Mouse (Mus musculus) erythroblast, embryonic 14.5 days (primary cell): ENCODE data around the gene Ptprd. TPM values are rescaled to one million over a fixed set of nuclear protein-coding genes. Genes with fewer than 3 reads are reported as not detected.

Experiments used
- H3K27me3 ChIP-seq: 2 replicates; pipeline ENCODE4 v1.6.1; 2012; ENCODE audit warnings: inconsistent platforms; ENCODE audit not compliant: control insufficient read depth
- H3K36me3 ChIP-seq: 2 replicates; pipeline ENCODE4 v1.6.1; 2012; ENCODE audit warnings: mild to moderate bottlenecking, inconsistent platforms; ENCODE audit not compliant: control insufficient read depth
- H3K4me1 ChIP-seq: 2 replicates; pipeline ENCODE4 v1.6.1; 2012; ENCODE audit warnings: inconsistent platforms; ENCODE audit not compliant: control insufficient read depth
- H3K4me3 ChIP-seq: replicated peaks from 2 replicates; pipeline ENCODE3; 2012; ENCODE audit warnings: moderate library complexity, mild to moderate bottlenecking, inconsistent platforms
- H3K9me3 ChIP-seq: 2 replicates; pipeline ENCODE4 v1.6.1; 2012; ENCODE audit warnings: low read length, inconsistent platforms, mixed read lengths; ENCODE audit not compliant: control insufficient read depth
- GATA1 ChIP-seq: IDR thresholded peaks from 2 replicates; pipeline ENCODE4 v1.6.1; 2012; ENCODE audit warnings: low read length, inconsistent platforms, mixed read lengths
- TAL1 ChIP-seq: IDR thresholded peaks from 3 replicates; pipeline ENCODE4 v1.6.1; 2012; ENCODE audit warnings: low read length, inconsistent platforms, mixed read lengths
- polyA plus RNA-seq: library from polyadenylated mRNA; stranded (reverse); fragments of >175 nt; gene quantifications from 2 replicates; pipeline ENCODE4 v1.2.3, GENCODE M21; 2012

The Ptprd gene
- polyA plus RNA-seq, 1 experiment = not detected

- Histone ChIP-seq H3K27me3 (no peaks in the 10 kb centered on the region), H3K4me1 (no peaks in the 10 kb centered on the region), H3K4me3 (no peak overlapping the region), H3K36me3 (no peaks in the 10 kb centered on the region), H3K9me3 (no peaks in the 10 kb centered on the region)
- no peak for TF ChIP-seq GATA1
- no peak for TF ChIP-seq TAL1
These were observed 655.9 kb downstream of the Ptprd start for GRCm38 (mm10) chr4:77555841-77556240.

GRCm38 (mm10) chr4:77537843-77538242 is 673.9 kb downstream of the Ptprd start:
- no peaks in the 10 kb centered on the region for H3K9me3 ChIP-seq
- no peaks in the 10 kb centered on the region for H3K4me1 ChIP-seq
- H3K4me3 ChIP-seq = no peak overlapping the region
- H3K27me3 ChIP-seq = no peaks in the 10 kb centered on the region
- TF ChIP-seq GATA1 = no peak
- no peaks in the 10 kb centered on the region for H3K36me3 ChIP-seq

- TF ChIP-seq GATA1 (no peak), TAL1 (no peak)
- no peaks in the 10 kb centered on the region for H3K36me3 ChIP-seq
- H3K9me3 ChIP-seq = no peaks in the 10 kb centered on the region
- no peaks in the 10 kb centered on the region for H3K4me1 ChIP-seq
- H3K27me3 ChIP-seq = no peaks in the 10 kb centered on the region
- H3K4me3 ChIP-seq = no peak overlapping the region
These were observed 674.4 kb downstream of the Ptprd start for GRCm38 (mm10) chr4:77537336-77537735.

GRCm38 (mm10) chr4:77535601-77536000 is 676.2 kb downstream of the Ptprd start:
- H3K4me1 ChIP-seq = no peaks in the 10 kb centered on the region
- TF ChIP-seq TAL1 (no peak), GATA1 (no peak)
- H3K36me3 ChIP-seq = no peaks in the 10 kb centered on the region
- H3K4me3 ChIP-seq = no peak overlapping the region
- no peaks in the 10 kb centered on the region for H3K9me3 ChIP-seq
- H3K27me3 ChIP-seq = no peaks in the 10 kb centered on the region

GRCm38 (mm10) chr4:77534553-77534952 is 677.2 kb downstream of the Ptprd start:
- no peaks in the 10 kb centered on the region for H3K4me1 ChIP-seq
- H3K4me3 ChIP-seq = no peak overlapping the region
- no peak for TF ChIP-seq GATA1
- TF ChIP-seq TAL1 = no peak
- no peaks in the 10 kb centered on the region for H3K27me3 ChIP-seq
- no peaks in the 10 kb centered on the region for H3K9me3 ChIP-seq
- H3K36me3 ChIP-seq = no peaks in the 10 kb centered on the region

- Histone ChIP-seq H3K9me3 (no peaks in the 10 kb centered on the region), H3K4me3 (no peak overlapping the region), H3K27me3 (no peaks in the 10 kb centered on the region), H3K36me3 (no peaks in the 10 kb centered on the region), H3K4me1 (no peaks in the 10 kb centered on the region)
- TF ChIP-seq GATA1 (no peak), TAL1 (no peak)
These were observed 692.6 kb downstream of the Ptprd start for GRCm38 (mm10) chr4:77519166-77519565.

GRCm38 (mm10) chr4:77513914-77514628 is 697.7 kb downstream of the Ptprd start:
- no peaks in the 10 kb centered on the region for H3K4me1 ChIP-seq
- TF ChIP-seq TAL1 (no peak), GATA1 (no peak)
- H3K9me3 ChIP-seq = no peaks in the 10 kb centered on the region
- H3K4me3 ChIP-seq = no peak overlapping the region
- H3K27me3 ChIP-seq = no peaks in the 10 kb centered on the region
- no peaks in the 10 kb centered on the region for H3K36me3 ChIP-seq

GRCm38 (mm10) chr4:77513041-77513440 is 698.7 kb downstream of the Ptprd start:
- no peaks in the 10 kb centered on the region for H3K27me3 ChIP-seq
- TF ChIP-seq TAL1 (no peak), GATA1 (no peak)
- no peaks in the 10 kb centered on the region for H3K36me3 ChIP-seq
- H3K9me3 ChIP-seq = no peaks in the 10 kb centered on the region
- H3K4me1 ChIP-seq = no peaks in the 10 kb centered on the region
- no peak overlapping the region for H3K4me3 ChIP-seq

- no peaks in the 10 kb centered on the region for H3K36me3 ChIP-seq
- no peaks in the 10 kb centered on the region for H3K27me3 ChIP-seq
- H3K9me3 ChIP-seq = no peaks in the 10 kb centered on the region
These were observed 757.7 kb downstream of the Ptprd start for GRCm38 (mm10) chr4:77454049-77454448.

GRCm38 (mm10) chr4:77399146-77399545 is 812.6 kb downstream of the Ptprd start:
- Histone ChIP-seq H3K4me1 (no peaks in the 10 kb centered on the region), H3K9me3 (no peaks in the 10 kb centered on the region), H3K27me3 (no peaks in the 10 kb centered on the region), H3K4me3 (no peak overlapping the region), H3K36me3 (no peaks in the 10 kb centered on the region)
- no peak for TF ChIP-seq GATA1
- no peak for TF ChIP-seq TAL1

More at GRCm38 (mm10) chr4:77454049-77454448, 757.7 kb downstream of the Ptprd start:
- TF ChIP-seq TAL1 (no peak), GATA1 (no peak)
- no peaks in the 10 kb centered on the region for H3K4me1 ChIP-seq
- H3K4me3 ChIP-seq = no peak overlapping the region
